8 mouse cellular contexts compared by ENCODE assay signal in the genomic region with DNA sequence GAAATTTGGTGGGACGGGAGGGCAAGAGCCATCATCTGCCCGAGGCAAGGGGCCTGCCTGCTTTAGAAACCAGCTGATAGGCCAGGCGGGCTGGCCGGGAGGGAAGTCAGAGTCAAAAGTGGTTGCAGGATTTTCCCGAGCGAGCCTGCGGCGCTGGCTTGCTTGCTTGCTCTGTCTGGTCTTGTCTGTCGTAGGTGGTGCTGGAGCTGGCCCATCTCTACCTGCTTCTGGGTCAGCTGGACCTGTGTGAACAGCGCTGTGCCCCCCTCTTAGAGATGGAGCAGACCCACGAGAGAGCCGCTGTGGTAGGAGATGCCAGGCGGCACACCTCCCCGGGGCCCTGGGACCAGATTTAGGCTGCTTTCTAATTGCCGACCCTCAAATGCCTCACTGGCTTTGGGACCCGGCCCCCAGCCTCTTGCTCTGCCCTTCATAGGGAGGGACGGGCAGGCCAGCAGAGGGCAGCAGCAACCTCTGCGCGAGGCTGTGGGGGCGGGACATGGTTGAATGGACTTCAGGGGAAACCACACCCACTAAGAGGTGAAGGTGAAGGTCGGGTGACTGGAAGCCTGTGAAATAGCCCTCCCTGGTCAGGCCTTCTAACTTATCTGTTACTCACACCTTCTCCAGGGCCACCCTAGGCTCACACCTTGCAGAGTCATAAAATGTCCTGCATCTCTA. TPM values are rescaled to one million over a fixed set of nuclear protein-coding genes. Genes with fewer than 3 reads are reported as not detected.
DNase-seq lines count a peak whose midpoint lies in the region; ATAC-seq and TF ChIP-seq lines count a peak whose summit lies in the region.

No protein-coding gene starts in this region.

- peak; percentile 74; the same call in 1 of the 2 replicates for TF ChIP-seq EP300 in heart, adult 2 months (IDR thresholded peaks at IDR 0.05; ENCODE audit: insufficient read depth, low read depth, low read length)

- no peaks in the 10 kb centered on the region for H3K9me3 ChIP-seq in lung, embryonic 16.5 days (ENCODE audit: control insufficient read depth, low read length)

- H3K36me3 ChIP-seq in heart, adult 2 months (ENCODE audit: control insufficient read depth, insufficient read depth, low read length): no peaks in the 10 kb centered on the region
- no peaks in the 10 kb centered on the region for H3K36me3 ChIP-seq in lung, embryonic 16.5 days (ENCODE audit: control insufficient read depth, insufficient read depth, low read length)

- H3K4me3 ChIP-seq in heart, adult 2 months: 0 out of 2 replicates have a peak overlapping the region, but pooled peaks have one; percentile 14
- H3K4me3 ChIP-seq in lung, embryonic 16.5 days (ENCODE audit: low read length): no peak overlapping the region

- peak overlapping the region; percentile 39; the same call in 1 of the 2 replicates for H3K9ac ChIP-seq in heart, adult 2 months (ENCODE audit: low read depth, low read length)
- H3K9ac ChIP-seq in lung, embryonic 16.5 days (ENCODE audit: low read length): peak overlapping the region; percentile 49; the same call in 1 of the 2 replicates

- no peak for TF ChIP-seq POLR2A in heart, adult 2 months (IDR thresholded peaks at IDR 0.05; ENCODE audit: insufficient read depth, low read depth, low read length)

- TF ChIP-seq CTCF in heart, adult 2 months (IDR thresholded peaks at IDR 0.05): no peak; the same call in 1 of the 2 replicates

- H3K4me2 ChIP-seq in lung, embryonic 16.5 days (ENCODE audit: low read depth, low read length): peak overlapping the region; percentile 43

- WGBS in heart, adult 2 months: 16% methylated on average over 21 of the region's 21 CpGs
- WGBS in lung, embryonic 16.5 days: 17% methylated on average over 21 of the region's 21 CpGs

- peak; percentile 96 for ATAC-seq in common myeloid progenitor, adult 5-6 weeks (replicated peaks; ENCODE audit: low read depth, poor library complexity, severe bottlenecking)
- ATAC-seq in lung, embryonic 16.5 days (ENCODE audit: low read depth): peak; percentile 64

- H3K27me3 ChIP-seq in heart, adult 2 months (ENCODE audit: control insufficient read depth, insufficient read depth, low read length): no peaks in the 10 kb centered on the region
- H3K27me3 ChIP-seq in lung, embryonic 16.5 days (ENCODE audit: control insufficient read depth, insufficient read depth, low read depth, low read length): no peaks in the 10 kb centered on the region

- intact Hi-C loops in heart, adult 2 months (cut with DNase I): loop anchor here (2.0 kb wide), 3 partner anchors 50 to 110 kb away; no protein-coding TSS in a partner anchor

- no peaks in the 10 kb centered on the region for H3K79me2 ChIP-seq in heart, adult 2 months (replicated peaks; ENCODE audit: control insufficient read depth, insufficient read depth, low read length)

- peak overlapping the region; percentile 64 for H3K27ac ChIP-seq in heart, adult 2 months
- no peak overlapping the region for H3K27ac ChIP-seq in lung, embryonic 16.5 days (ENCODE audit: low read length)

- peaks cover 6% of the 10 kb centered on the region for H3K4me1 ChIP-seq in heart, adult 2 months (ENCODE audit: control insufficient read depth, insufficient read depth, low read length)
- peaks cover 13% of the 10 kb centered on the region for H3K4me1 ChIP-seq in lung, embryonic 16.5 days (replicated peaks; ENCODE audit: control insufficient read depth, insufficient read depth, low read length)

- DNase-seq in ovary, postnatal 36 days (ENCODE audit: low spot score): peak; percentile 63
- DNase-seq in ovary, adult 18-20 months (ENCODE audit: low spot score): no peak
- peak; percentile 80 to 85 for DNase-seq in heart, adult 2 months
- peak; percentile 83 for DNase-seq in kidney, adult 18-20 months
- DNase-seq in spleen, adult 12 weeks (ENCODE audit: low spot score): peak; percentile 68
- DNase-seq in right cerebral cortex, postnatal 36 days (ENCODE audit: low spot score in 2 of 2): no peak

RNA-seq across cellular contexts. Expression of a gene that starts 21.3 kb away (rescaled TPM):
- 11.9 and 16.9 TPM in 2 replicates for total RNA-seq in common myeloid progenitor, adult 5-6 weeks (2017)
- 10 to 100 TPM; 21.1 to 21.6 TPM for total RNA-seq in heart, adult 2 months (2021)
- polyA plus RNA-seq in heart, adult 2 months (2012; rRNA removed): 23.6 and 28.7 TPM in 2 replicates
- 9.6 and 9.8 TPM in 2 replicates for polyA plus RNA-seq in lung, embryonic 16.5 days (2015; fragmentation: Nextera tagmentation; extraction: Ambion mirVana)

RNA-seq across cellular contexts. Expression of a gene that starts 25.7 kb away (rescaled TPM):
- total RNA-seq in common myeloid progenitor, adult 5-6 weeks (2017): 0.15 and 0.46 TPM in 2 replicates
- not detected for total RNA-seq in heart, adult 2 months (2021)
- polyA plus RNA-seq in heart, adult 2 months (2012; rRNA removed): 0.70 TPM in 1 of 2 replicates, not detected in the other
- polyA plus RNA-seq in lung, embryonic 16.5 days (2015; fragmentation: Nextera tagmentation; extraction: Ambion mirVana): 1.3 and 2.1 TPM in 2 replicates

RNA-seq across cellular contexts. Expression of a gene that starts 25.8 kb away (rescaled TPM):
- 6.3 and 11.6 TPM in 2 replicates for total RNA-seq in common myeloid progenitor, adult 5-6 weeks (2017)
- 10 to 100 TPM; 32.2 to 35.9 TPM for total RNA-seq in heart, adult 2 months (2021)
- polyA plus RNA-seq in heart, adult 2 months (2012; rRNA removed): 16.8 and 25.0 TPM in 2 replicates
- 29.8 and 35.7 TPM in 2 replicates for polyA plus RNA-seq in lung, embryonic 16.5 days (2015; fragmentation: Nextera tagmentation; extraction: Ambion mirVana)

Comparison
In these comparisons a context has a peak if more than half of its experiments do, and no peak if none do; other contexts are left out.
1. DNase-seq: peak in ovary, postnatal 36 days (single experiment), heart, adult 2 months (2 of 2), kidney, adult 18-20 months (single experiment) and spleen, adult 12 weeks (single experiment); none in ovary, adult 18-20 months (single experiment) and right cerebral cortex, postnatal 36 days (0 of 2).